Mouse (Mus musculus): ENCODE data around the gene Adarb1. TPM values are rescaled to one million over a fixed set of nuclear protein-coding genes. Genes with fewer than 3 reads are reported as not detected.
A peak's percentile ranks its signal among the peaks of the same experiment; 100 is the strongest.

The Adarb1 gene
- 6.2 and 6.6 TPM in 2 replicates for polyA plus RNA-seq (2012; rRNA removed)

- Histone ChIP-seq H3K36me3 (ENCODE audit: control insufficient read depth, insufficient read depth, low read length) (no peaks in the 10 kb centered on the region), H3K27me3 (replicated peaks; ENCODE audit: control insufficient read depth, insufficient read depth, low read length) (no peaks in the 10 kb centered on the region), H3K4me3 (ENCODE audit: insufficient read depth, low read depth, low read length) (peak within 1 kb of the TSS; percentile 56), H3K27ac (ENCODE audit: insufficient read depth, low read depth, low read length) (no peak within 1 kb of the TSS), H3K4me1 (ENCODE audit: control insufficient read depth, insufficient read depth, low read length) (no peaks in the 10 kb centered on the region)
- no peak for TF ChIP-seq CTCF (conservative IDR thresholded peaks at IDR 0.05; ENCODE audit: insufficient read depth, insufficient read length, low read depth, low read length)
- no peak for TF ChIP-seq POLR2A (IDR thresholded peaks at IDR 0.05; ENCODE audit: low read depth, low read length)
- WGBS: under 1% methylated on average over 56 of the region's 57 CpGs
- peak; percentile 95 for DNase-seq
These were observed at the start of gene Adarb1 for GRCm38 (mm10) chr10:77418138-77418537. Gene Adarb1, minus strand, starts transcription at chr10:77418270.

GRCm38 (mm10) chr10:77467407-77467806 lies 49.3 kb upstream of the Adarb1 start:
- TF ChIP-seq CTCF (conservative IDR thresholded peaks at IDR 0.05; ENCODE audit: insufficient read depth, insufficient read length, low read depth, low read length): no peak
- no peak for TF ChIP-seq POLR2A (IDR thresholded peaks at IDR 0.05; ENCODE audit: low read depth, low read length)
- Histone ChIP-seq H3K36me3 (ENCODE audit: control insufficient read depth, insufficient read depth, low read length) (no peaks in the 10 kb centered on the region), H3K27ac (ENCODE audit: insufficient read depth, low read depth, low read length) (no peak overlapping the region), H3K27me3 (replicated peaks; ENCODE audit: control insufficient read depth, insufficient read depth, low read length) (no peaks in the 10 kb centered on the region), H3K4me1 (ENCODE audit: control insufficient read depth, insufficient read depth, low read length) (no peaks in the 10 kb centered on the region), H3K4me3 (ENCODE audit: insufficient read depth, low read depth, low read length) (no peak overlapping the region)
- no peak for DNase-seq
- 87% methylated on average over 6 of the region's 6 CpGs for WGBS

- H3K27ac ChIP-seq (ENCODE audit: insufficient read depth, low read depth, low read length): no peak overlapping the region
- 72% methylated on average over 5 of the region's 5 CpGs for WGBS
- DNase-seq: no peak
- TF ChIP-seq CTCF (conservative IDR thresholded peaks at IDR 0.05; ENCODE audit: insufficient read depth, insufficient read length, low read depth, low read length) (no peak), POLR2A (IDR thresholded peaks at IDR 0.05; ENCODE audit: low read depth, low read length) (no peak)
- H3K36me3 ChIP-seq (ENCODE audit: control insufficient read depth, insufficient read depth, low read length): no peaks in the 10 kb centered on the region
- H3K4me1 ChIP-seq (ENCODE audit: control insufficient read depth, insufficient read depth, low read length): no peaks in the 10 kb centered on the region
- no peak overlapping the region for H3K4me3 ChIP-seq (ENCODE audit: insufficient read depth, low read depth, low read length)
- H3K27me3 ChIP-seq (replicated peaks; ENCODE audit: control insufficient read depth, insufficient read depth, low read length): no peaks in the 10 kb centered on the region
These were observed 47.8 kb upstream of the Adarb1 start for GRCm38 (mm10) chr10:77465902-77466301.

GRCm38 (mm10) chr10:77464181-77464936 lies 46.3 kb upstream of the Adarb1 start:
- no peaks in the 10 kb centered on the region for H3K27me3 ChIP-seq (replicated peaks; ENCODE audit: control insufficient read depth, insufficient read depth, low read length)

GRCm38 (mm10) chr10:77461161-77461560 lies 43.1 kb upstream of the Adarb1 start:
- no peak for TF ChIP-seq POLR2A (IDR thresholded peaks at IDR 0.05; ENCODE audit: low read depth, low read length)
- no peak for TF ChIP-seq CTCF (conservative IDR thresholded peaks at IDR 0.05; ENCODE audit: insufficient read depth, insufficient read length, low read depth, low read length)
- H3K4me1 ChIP-seq (ENCODE audit: control insufficient read depth, insufficient read depth, low read length): no peaks in the 10 kb centered on the region
- DNase-seq: no peak
- H3K36me3 ChIP-seq (ENCODE audit: control insufficient read depth, insufficient read depth, low read length): no peaks in the 10 kb centered on the region
- no peak overlapping the region for H3K4me3 ChIP-seq (ENCODE audit: insufficient read depth, low read depth, low read length)
- H3K27me3 ChIP-seq (replicated peaks; ENCODE audit: control insufficient read depth, insufficient read depth, low read length): no peaks in the 10 kb centered on the region
- no peak overlapping the region for H3K27ac ChIP-seq (ENCODE audit: insufficient read depth, low read depth, low read length)
- 66% methylated on average over 8 of the region's 8 CpGs for WGBS

More at GRCm38 (mm10) chr10:77464181-77464936, 46.3 kb upstream of the Adarb1 start:
- no peak for TF ChIP-seq CTCF (conservative IDR thresholded peaks at IDR 0.05; ENCODE audit: insufficient read depth, insufficient read length, low read depth, low read length)
- no peak for TF ChIP-seq POLR2A (IDR thresholded peaks at IDR 0.05; ENCODE audit: low read depth, low read length)
- H3K27ac ChIP-seq (ENCODE audit: insufficient read depth, low read depth, low read length): no peak overlapping the region
- H3K4me3 ChIP-seq (ENCODE audit: insufficient read depth, low read depth, low read length): no peak overlapping the region
- no peaks in the 10 kb centered on the region for H3K36me3 ChIP-seq (ENCODE audit: control insufficient read depth, insufficient read depth, low read length)
- H3K4me1 ChIP-seq (ENCODE audit: control insufficient read depth, insufficient read depth, low read length): no peaks in the 10 kb centered on the region
- peak; percentile 22 for DNase-seq
- WGBS: 59% methylated on average over 10 of the region's 10 CpGs

GRCm38 (mm10) chr10:77457701-77458100 lies 39.6 kb upstream of the Adarb1 start:
- H3K4me3 ChIP-seq (ENCODE audit: insufficient read depth, low read depth, low read length): no peak overlapping the region
- 87% methylated on average over 3 of the region's 3 CpGs for WGBS

GRCm38 (mm10) chr10:77456507-77456906 lies 38.4 kb upstream of the Adarb1 start:
- DNase-seq: no peak
- TF ChIP-seq CTCF (conservative IDR thresholded peaks at IDR 0.05; ENCODE audit: insufficient read depth, insufficient read length, low read depth, low read length) (no peak), POLR2A (IDR thresholded peaks at IDR 0.05; ENCODE audit: low read depth, low read length) (no peak)
- Histone ChIP-seq H3K4me3 (ENCODE audit: insufficient read depth, low read depth, low read length) (no peak overlapping the region), H3K27me3 (replicated peaks; ENCODE audit: control insufficient read depth, insufficient read depth, low read length) (no peaks in the 10 kb centered on the region), H3K27ac (ENCODE audit: insufficient read depth, low read depth, low read length) (no peak overlapping the region), H3K4me1 (ENCODE audit: control insufficient read depth, insufficient read depth, low read length) (no peaks in the 10 kb centered on the region), H3K36me3 (ENCODE audit: control insufficient read depth, insufficient read depth, low read length) (no peaks in the 10 kb centered on the region)
- 84% methylated on average over 7 of the region's 7 CpGs for WGBS

More at GRCm38 (mm10) chr10:77457701-77458100, 39.6 kb upstream of the Adarb1 start:
- no peak for TF ChIP-seq CTCF (conservative IDR thresholded peaks at IDR 0.05; ENCODE audit: insufficient read depth, insufficient read length, low read depth, low read length)
- TF ChIP-seq POLR2A (IDR thresholded peaks at IDR 0.05; ENCODE audit: low read depth, low read length): no peak
- DNase-seq: no peak
- Histone ChIP-seq H3K27ac (ENCODE audit: insufficient read depth, low read depth, low read length) (no peak overlapping the region), H3K36me3 (ENCODE audit: control insufficient read depth, insufficient read depth, low read length) (no peaks in the 10 kb centered on the region), H3K27me3 (replicated peaks; ENCODE audit: control insufficient read depth, insufficient read depth, low read length) (no peaks in the 10 kb centered on the region), H3K4me1 (ENCODE audit: control insufficient read depth, insufficient read depth, low read length) (no peaks in the 10 kb centered on the region)
